Mouse (Mus musculus) cortical plate, adult 2 months (tissue): Measurements from ENCODE around the gene Edil3. TPM values are rescaled to one million over a fixed set of nuclear protein-coding genes. Genes with fewer than 3 reads are reported as not detected.

Source experiments
- H3K27ac ChIP-seq: fragments of 200-500 bp; 2 replicates; pipeline ENCODE4 v1.5.1; 2012; ENCODE audit warnings: low read length, control low read depth, inconsistent platforms; ENCODE audit not compliant: insufficient read depth
- H3K4me1 ChIP-seq: fragments of 200-500 bp; 2 replicates; pipeline ENCODE4 v1.6.1; 2011; ENCODE audit warnings: low read length; ENCODE audit not compliant: control insufficient read depth, insufficient read depth
- H3K4me3 ChIP-seq: fragments of 200-500 bp; 2 replicates; pipeline ENCODE4 v1.5.1; 2011; ENCODE audit warnings: mild to moderate bottlenecking, low read length, control low read depth; ENCODE audit not compliant: insufficient read depth
- CTCF ChIP-seq: fragments of 200-500 bp; IDR thresholded peaks from 2 replicates; pipeline ENCODE4 v1.5.1; 2011; ENCODE audit warnings: mild to moderate bottlenecking, control low read depth, low read length; ENCODE audit not compliant: insufficient read depth; ENCODE audit errors: extremely low read depth
- POLR2A ChIP-seq: fragments of 200-500 bp; IDR thresholded peaks from 2 replicates; pipeline ENCODE4 v1.6.1; 2011; ENCODE audit warnings: mild to moderate bottlenecking, low read length, control low read depth; ENCODE audit not compliant: insufficient read depth; ENCODE audit errors: extremely low read depth
- polyA plus RNA-seq: library from polyadenylated mRNA; depleted of rRNA; stranded (reverse); fragments of >200 nt; gene quantifications from 2 replicates; pipeline ENCODE4 v1.2.3, GENCODE M21; 2012

Edil3 gene
- polyA plus RNA-seq, 1 experiment: 62.2 TPM

- TF ChIP-seq POLR2A (no peak), CTCF (no peak)
- no peak overlapping the region for H3K27ac ChIP-seq
- H3K4me1 ChIP-seq: no peaks in the 10 kb centered on the region
- no peak overlapping the region for H3K4me3 ChIP-seq
Observed at GRCm38 (mm10) chr13:89117551-89117950, 296.3 kb downstream of the Edil3 start.

GRCm38 (mm10) chr13:89119809-89120208 is 298.5 kb downstream of the Edil3 start:
- no peak overlapping the region for H3K4me3 ChIP-seq
- no peaks in the 10 kb centered on the region for H3K4me1 ChIP-seq
- TF ChIP-seq POLR2A (no peak), CTCF (no peak)
- no peak overlapping the region for H3K27ac ChIP-seq

DNA sequence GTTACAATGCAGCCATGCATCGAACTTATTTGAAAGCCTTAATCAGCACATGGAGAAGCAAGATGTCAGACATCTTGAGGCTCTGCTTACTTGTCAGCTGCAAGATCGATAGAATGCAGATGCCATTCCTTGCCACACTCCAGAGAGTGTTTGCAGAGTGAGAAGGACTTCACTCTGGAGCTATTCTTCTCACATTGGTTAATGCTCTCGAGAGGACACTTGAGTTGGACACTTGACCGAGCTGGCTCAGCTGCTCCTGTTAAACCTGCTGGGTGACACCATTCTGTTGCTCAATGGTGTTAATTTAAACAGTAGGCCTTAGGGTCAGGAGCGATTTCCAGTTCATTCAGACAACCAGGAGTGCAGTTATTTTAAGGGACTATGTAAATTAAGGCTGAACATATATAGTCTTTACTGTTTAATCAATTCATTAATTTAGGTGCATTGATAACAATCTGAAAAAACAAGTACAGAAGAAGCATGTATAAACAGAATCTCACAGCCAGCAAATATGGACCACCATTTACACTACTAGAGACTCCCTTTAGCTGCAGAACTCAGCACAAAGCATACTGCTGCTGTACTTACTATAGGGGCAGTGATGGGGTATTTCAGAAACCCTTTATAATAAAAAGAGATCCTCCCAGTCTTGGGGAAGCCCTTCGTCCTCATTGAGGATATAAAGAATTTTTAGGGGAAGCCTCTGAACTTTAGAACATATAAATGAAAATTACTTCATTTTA is 301.4 kb downstream of the Edil3 start:
- TF ChIP-seq CTCF (no peak), POLR2A (no peak)
- Histone ChIP-seq H3K4me3 (no peak overlapping the region), H3K27ac (no peak overlapping the region), H3K4me1 (no peaks in the 10 kb centered on the region)

DNA sequence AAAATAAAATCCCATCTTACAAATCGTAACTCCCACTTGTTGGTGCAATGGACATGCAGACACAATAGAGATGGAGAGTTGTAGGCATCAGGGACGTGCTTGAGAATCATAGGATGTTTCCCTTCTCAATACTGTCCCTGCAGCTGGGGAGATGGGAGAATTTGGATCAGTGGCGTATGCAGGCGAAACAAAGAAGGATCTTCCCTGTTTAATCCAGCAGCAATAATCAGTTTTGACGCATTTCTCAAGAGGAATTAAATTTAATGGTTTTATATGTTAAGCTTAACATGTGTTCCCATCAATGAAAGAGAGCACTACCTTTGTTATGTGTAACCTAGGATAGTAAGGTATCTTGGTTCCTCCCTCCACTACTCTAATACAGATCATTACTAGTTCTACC is 302.1 kb downstream of the Edil3 start:
- Histone ChIP-seq H3K4me1 (no peaks in the 10 kb centered on the region), H3K4me3 (no peak overlapping the region), H3K27ac (no peak overlapping the region)
- TF ChIP-seq POLR2A (no peak), CTCF (no peak)

DNA sequence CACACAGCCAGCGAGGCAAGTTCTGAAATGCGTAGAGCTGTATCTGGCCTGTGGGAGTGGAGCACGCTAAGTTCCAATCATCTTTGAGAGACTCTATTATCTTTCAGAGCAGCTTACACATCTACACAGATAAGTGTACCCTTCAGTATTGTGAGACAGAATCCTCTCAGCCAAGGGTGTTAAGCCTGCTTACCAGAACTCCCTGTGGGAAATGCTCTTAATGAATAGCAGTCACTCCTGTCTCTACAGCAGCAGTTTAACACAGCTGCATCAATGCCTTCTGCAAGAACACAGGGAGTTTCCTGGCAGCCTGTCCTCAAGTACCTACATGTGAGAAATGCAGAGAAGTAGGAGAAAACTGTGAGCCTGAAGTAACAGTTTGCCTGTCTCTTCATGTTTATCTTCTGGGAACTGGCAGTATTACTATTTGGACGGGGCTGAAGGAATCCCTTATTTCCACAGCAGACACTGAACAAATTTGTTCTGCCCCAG is 324.8 kb downstream of the Edil3 start:
- Histone ChIP-seq H3K27ac (no peak overlapping the region), H3K4me3 (no peak overlapping the region), H3K4me1 (peaks cover 1% of the 10 kb centered on the region; the same call in 1 of the 2 replicates)
- TF ChIP-seq CTCF (no peak), POLR2A (no peak)

DNA sequence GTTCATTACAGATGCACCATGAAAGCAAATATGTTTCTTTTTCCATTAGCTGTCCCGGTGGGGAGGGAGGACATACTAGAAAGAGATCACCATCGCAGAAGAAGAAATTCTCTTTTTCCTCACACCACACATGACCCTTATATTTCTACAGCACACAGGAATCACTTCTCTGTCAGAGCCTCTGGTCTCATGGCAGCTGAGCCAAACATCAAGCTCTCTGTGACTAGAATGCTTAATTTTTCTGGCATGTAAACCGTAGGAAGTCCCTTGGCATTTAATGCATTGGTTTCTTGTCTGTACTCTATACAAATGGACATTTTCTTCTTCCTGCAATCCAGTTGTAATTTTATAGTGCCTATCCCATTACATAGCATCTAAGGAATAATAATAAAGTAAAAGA is 330.6 kb downstream of the Edil3 start:
- Histone ChIP-seq H3K27ac (no peak overlapping the region), H3K4me3 (no peak overlapping the region), H3K4me1 (no peaks in the 10 kb centered on the region)
- TF ChIP-seq CTCF (no peak), POLR2A (no peak)

- no peak overlapping the region for H3K4me3 ChIP-seq
- no peaks in the 10 kb centered on the region for H3K4me1 ChIP-seq
- TF ChIP-seq POLR2A (no peak), CTCF (no peak)
- H3K27ac ChIP-seq: no peak overlapping the region
Observed at GRCm38 (mm10) chr13:89167960-89168359, 346.7 kb downstream of the Edil3 start.

GRCm38 (mm10) chr13:89170040-89170439 is 348.8 kb downstream of the Edil3 start:
- H3K4me1 ChIP-seq: no peaks in the 10 kb centered on the region
- TF ChIP-seq POLR2A: no peak

DNA sequence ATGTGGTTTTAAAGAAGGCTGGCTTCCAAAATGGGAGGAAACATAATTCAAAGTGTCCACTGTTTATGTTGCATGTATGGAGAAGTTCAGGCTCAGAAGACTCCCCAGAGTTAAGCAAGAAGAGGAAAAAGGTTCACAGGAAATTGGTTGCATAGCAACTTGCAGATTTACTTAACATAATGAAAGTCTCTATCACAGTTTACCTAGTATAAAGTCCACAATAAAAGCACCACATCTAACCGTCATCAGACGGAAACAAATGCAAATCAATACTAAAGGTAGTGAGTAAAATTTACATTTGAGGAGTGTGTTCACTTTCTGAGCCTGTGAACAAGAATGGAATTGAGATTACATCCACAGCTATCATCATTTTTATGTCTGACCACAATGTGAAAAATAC is 353.9 kb downstream of the Edil3 start:
- Histone ChIP-seq H3K27ac (no peak overlapping the region), H3K4me3 (no peak overlapping the region), H3K4me1 (no peaks in the 10 kb centered on the region)
- no peak for TF ChIP-seq POLR2A

More at GRCm38 (mm10) chr13:89170040-89170439, 348.8 kb downstream of the Edil3 start:
- H3K27ac ChIP-seq: no peak overlapping the region
- H3K4me3 ChIP-seq: no peak overlapping the region

DNA sequence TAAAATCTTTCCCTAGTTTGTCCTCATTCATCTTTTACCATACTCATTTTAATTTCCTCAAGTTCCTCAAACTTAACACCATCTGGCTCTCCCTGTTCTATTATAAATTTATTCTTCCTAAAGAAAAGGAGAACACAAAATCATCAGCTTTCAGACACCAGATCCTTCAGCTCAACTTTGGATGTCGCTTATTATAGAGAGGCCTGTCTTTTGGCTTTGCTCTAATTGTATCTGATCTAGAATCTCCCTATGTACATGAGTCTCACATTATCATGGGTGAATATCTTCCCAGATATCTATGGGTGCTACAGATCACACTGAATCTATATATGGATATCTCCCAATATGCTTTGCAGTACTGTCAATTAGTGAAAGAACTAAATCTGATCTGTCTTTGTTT is 367.8 kb downstream of the Edil3 start:
- TF ChIP-seq POLR2A: no peak
- TF ChIP-seq CTCF: no peak

More for the DNA sequence above, 367.8 kb downstream of the Edil3 start:
- Histone ChIP-seq H3K4me3 (no peak overlapping the region), H3K4me1 (no peaks in the 10 kb centered on the region), H3K27ac (no peak overlapping the region)
